Mouse (Mus musculus) embryo, embryonic 11 days (tissue): ENCODE measurements at regions not wholly inside any gene's neighbourhood (a gene's known extent, or its start where the extent isn't known, plus 50 kb on each side); places are given as distances from the start of the nearest gene placed in this dataset.
A peak's percentile ranks its signal among the peaks of the same experiment; 100 is the strongest.

Experiments
- DNase-seq: peaks from one replicate; pipeline ENCODE4 v3.0.0-alpha.2; 2015

DNA sequence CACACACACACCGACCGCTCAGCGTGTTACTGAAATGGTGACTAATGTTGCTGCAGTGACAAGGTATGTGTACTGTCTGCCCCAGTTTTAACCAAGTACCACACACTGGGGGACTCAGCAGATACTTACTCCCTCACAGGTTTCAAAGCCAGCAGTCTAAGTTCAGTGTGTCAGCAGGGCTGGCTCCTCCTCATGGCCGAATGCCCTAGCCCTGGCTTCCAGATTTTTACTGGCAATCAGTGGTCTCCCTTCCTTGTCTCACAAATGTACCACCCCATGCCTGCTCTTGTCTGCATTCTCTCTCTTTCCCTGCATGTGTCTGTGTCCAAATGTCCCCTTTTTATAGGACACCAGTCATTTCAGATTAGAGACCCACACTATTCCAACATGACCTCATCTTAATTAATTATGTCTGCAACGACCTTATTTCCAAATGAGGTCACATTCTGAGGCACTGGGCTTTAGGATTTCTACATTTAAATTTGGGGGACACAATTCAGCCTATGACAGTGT lies 114.7 kb downstream of the Uri1 start:
- no peak for DNase-seq

GRCm38 (mm10) chr7:37893885-37894284 lies 120.4 kb upstream of the Zfp536 start:
- no peak for DNase-seq

DNA sequence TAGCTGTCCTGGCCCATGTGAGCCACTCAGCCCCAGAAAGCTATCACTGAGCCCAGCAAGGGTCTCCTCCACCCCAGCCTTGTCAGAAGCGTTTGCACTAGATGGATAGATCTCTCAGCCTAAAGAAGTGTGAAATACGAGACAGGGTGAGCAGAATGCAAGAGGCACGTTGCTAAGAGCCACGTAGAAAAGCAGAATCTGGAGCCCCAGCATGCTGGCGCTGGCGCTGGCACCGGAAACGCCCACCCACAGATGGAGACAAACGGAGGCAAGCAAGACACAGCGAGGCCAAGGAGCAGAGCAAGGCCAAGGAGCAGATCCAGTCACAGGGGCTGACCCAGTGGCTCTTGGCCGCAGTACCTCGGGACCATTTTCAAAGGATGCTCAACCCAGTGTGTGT lies 100.9 kb upstream of the Zfp536 start:
- DNase-seq = no peak

- DNase-seq = no peak
Observed at GRCm38 (mm10) chr7:37870956-37871355, 97.5 kb upstream of the Zfp536 start.

- no peak for DNase-seq
Observed at GRCm38 (mm10) chr7:37866468-37866867, 93.0 kb upstream of the Zfp536 start.

DNA sequence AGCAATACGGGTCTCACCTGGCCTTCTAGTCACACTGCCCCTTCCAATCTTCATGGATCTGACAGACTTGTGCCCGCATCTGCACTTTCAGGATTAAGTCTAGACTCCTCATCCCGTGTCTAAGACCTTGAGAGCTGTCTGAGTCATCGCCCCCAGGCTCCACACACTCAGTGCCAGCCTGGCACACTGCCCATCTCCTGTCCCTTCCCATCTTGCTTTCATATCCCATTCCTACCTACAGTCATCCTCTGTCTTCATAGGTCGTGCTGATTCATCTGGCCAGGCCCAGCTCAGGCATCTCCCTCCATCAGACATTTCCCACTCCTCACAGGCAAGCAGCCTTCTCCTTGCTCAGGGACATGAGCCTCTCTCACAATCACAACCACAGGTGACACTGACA lies 78.0 kb upstream of the Zfp536 start:
- DNase-seq = no peak

DNA sequence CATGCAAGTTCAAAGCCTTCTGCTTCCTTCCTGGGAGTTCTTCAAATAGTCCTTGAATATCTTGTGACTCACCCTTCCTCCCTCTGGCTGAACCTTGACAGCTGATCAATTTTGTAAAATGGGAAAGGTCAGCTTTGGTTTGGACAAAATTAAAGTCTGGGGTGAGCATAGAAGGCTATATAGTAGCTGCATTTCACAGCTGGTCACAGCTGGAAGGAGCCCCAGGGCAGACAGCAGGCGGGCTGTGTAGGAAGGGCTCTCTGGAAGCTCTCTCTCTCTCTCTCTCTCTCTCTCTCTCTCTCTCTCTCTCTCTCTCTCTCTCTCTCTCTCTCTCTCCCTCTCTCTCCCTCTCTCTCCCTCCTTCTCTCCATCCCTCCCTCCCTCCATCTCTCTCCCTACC lies 71.8 kb upstream of the Zfp536 start:
- no peak for DNase-seq

DNA sequence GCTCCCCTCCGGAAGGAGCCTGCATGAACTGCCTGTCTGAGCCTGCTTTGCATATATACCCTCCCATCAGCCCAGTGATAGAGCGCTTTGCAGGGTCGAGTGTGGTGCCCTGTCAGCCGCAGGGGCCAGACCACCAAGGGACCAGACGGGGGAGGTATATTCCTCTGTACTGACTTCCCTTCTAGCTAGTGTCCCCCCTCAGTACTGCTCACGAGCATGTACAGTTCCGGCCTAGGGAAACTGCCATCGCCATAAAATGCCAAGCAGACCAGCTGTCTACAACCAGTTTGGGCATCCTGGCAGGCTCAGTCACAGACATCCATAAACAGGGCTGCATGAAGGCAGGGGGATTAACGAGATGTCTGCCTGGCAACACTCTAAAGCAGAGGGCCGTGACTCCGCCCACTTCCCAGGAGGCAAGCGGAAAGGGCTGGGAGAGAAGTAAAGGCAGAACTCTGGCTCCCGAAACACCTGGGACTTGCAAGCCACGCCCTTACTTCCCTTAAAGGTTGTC lies 68.6 kb upstream of the Zfp536 start:
- DNase-seq = peak; percentile 78

DNA sequence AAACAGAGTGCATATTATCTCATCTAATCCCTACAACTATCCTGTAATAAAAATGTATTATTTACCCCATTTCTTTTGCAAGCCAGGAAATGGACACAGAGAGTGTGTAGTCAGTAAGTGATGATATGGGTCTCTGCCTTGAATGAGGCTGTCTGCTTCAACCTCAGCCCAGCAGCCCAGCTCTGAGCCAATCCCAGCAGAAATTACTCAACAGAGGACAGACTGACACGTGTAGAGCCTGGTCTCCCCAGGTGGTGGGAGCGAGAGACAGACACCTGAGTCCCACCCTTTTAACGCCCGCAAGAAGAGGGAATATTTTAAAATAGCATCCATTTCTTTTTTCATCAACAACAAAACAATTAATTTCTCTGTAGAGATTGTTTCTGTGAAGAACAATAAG lies 68.1 kb upstream of the Zfp536 start:
- DNase-seq = no peak

DNA sequence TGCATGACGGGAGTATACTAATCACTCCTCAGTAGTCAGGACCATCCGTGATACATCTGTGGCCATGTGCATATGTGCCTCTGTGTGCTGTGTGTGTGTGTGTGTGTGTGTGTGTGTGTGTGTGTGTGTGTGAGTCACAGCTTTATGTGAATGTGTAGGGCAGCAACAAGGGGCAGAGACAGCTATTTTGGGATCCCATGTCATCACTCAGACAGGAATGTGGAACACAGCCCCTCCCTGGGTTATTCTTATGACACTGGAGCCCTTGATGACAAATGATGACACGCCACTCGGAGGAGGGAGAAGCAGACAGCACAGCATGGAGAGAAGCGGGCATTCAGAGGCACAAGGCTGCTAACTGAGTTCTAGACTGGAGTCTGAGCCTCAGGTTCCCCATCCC lies 64.4 kb upstream of the Zfp536 start:
- no peak for DNase-seq

DNA sequence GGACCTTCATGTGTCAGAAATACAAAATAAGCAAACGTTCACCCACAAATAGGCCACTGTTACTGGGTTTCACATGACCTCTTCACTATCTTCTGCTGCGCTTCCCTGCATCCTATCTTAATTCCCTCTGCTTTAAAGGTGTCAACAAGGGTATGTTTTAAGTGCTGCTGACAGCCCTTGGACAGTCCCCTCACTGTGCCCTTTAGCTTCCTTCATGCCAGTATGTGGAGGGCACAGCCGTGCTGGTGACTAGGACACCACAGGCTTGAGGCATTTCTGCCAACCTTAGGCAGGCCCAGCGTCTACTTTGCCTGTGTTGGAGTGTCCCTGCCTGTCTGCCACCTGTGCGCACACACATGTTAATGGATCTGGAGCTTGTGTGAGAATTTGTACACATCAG lies 63.9 kb upstream of the Zfp536 start:
- DNase-seq = no peak

- no peak for DNase-seq
Observed at GRCm38 (mm10) chr7:37833420-37833819, 60.0 kb upstream of the Zfp536 start.

- no peak for DNase-seq
Observed at GRCm38 (mm10) chr7:37832322-37832721, 58.9 kb upstream of the Zfp536 start.

- no peak for DNase-seq
Observed at GRCm38 (mm10) chr7:37825766-37826165, 52.3 kb upstream of the Zfp536 start.
